Mouse (Mus musculus) frontal cortex, adult 2 months (tissue): ENCODE data around the gene Ccl25. TPM values are rescaled to one million over a fixed set of nuclear protein-coding genes. Genes with fewer than 3 reads are reported as not detected.

Source experiments
- polyA plus RNA-seq: library from polyadenylated mRNA; depleted of rRNA; stranded (reverse); fragments of >200 nt; gene quantifications from 2 replicates; pipeline ENCODE4 v1.2.3, GENCODE M21; 2012; rRNA removed

Gene Ccl25
- polyA plus RNA-seq, 1 experiment: 22.4 TPM

Other genes starting within 250 kb of the Ccl25 start
- 0.48 and 1.4 TPM in 2 replicates for gene Cd209f, start 219.4 kb upstream of the Ccl25 start, polyA plus RNA-seq
- 0.38 and 0.58 TPM in 2 replicates for gene Cd209g, start 191.1 kb upstream of the Ccl25 start, polyA plus RNA-seq
- gene Evi5l, start 158.6 kb upstream of the Ccl25 start, polyA plus RNA-seq: 76.1 and 83.7 TPM in 2 replicates
- gene Prr36, start 107.8 kb upstream of the Ccl25 start, polyA plus RNA-seq: 17.4 and 18.3 TPM in 2 replicates
- 0.02 TPM in 2 replicates for gene Lrrc8e, start 98.4 kb upstream of the Ccl25 start, polyA plus RNA-seq
- gene Map2k7, start 86.5 kb upstream of the Ccl25 start, polyA plus RNA-seq: 67.1 and 68.3 TPM in 2 replicates
- gene Gm49320, start 86.3 kb upstream of the Ccl25 start, polyA plus RNA-seq: 6.1 and 6.3 TPM in 2 replicates
- 37.1 and 54.6 TPM in 2 replicates for gene Tgfbr3l, start 77.0 kb upstream of the Ccl25 start, polyA plus RNA-seq
- gene Snapc2, start 72.1 kb upstream of the Ccl25 start, polyA plus RNA-seq: 45.3 and 48.2 TPM in 2 replicates
- gene Ctxn1, start 65.9 kb upstream of the Ccl25 start, polyA plus RNA-seq: 883 and 1,085 TPM in 2 replicates
- gene Timm44, start 49.3 kb upstream of the Ccl25 start, polyA plus RNA-seq: 111 and 131 TPM in 2 replicates
- 39.9 and 40.2 TPM in 2 replicates for gene Elavl1, start 203 bp downstream of the Ccl25 start, polyA plus RNA-seq
- gene Cers4, start 167.8 kb downstream of the Ccl25 start, polyA plus RNA-seq: 46.7 and 54.5 TPM in 2 replicates